Mouse (Mus musculus) forebrain, postnatal 0 days (tissue): Measurements from ENCODE around the gene Phyhd1. TPM values are rescaled to one million over a fixed set of nuclear protein-coding genes. Genes with fewer than 3 reads are reported as not detected.

Experiments
- ATAC-seq: fragments of 200-750 bp; cut with Nextera tagmentation; 2 replicates; pipeline ENCODE4 v1.8.0; 2017; ENCODE audit warnings: mild to moderate bottlenecking, moderate library complexity
- DNase-seq: peaks from one replicate; pipeline ENCODE4 v3.0.0-alpha.2; 2015
- H3K27ac ChIP-seq: fragments of 300-500 bp; sonication (generic); 2 replicates; pipeline ENCODE4 v1.5.1; 2014; ENCODE audit warnings: low read depth, mild to moderate bottlenecking, antibody characterized with exemption, low read length, moderate library complexity, mixed read lengths
- H3K27me3 ChIP-seq: fragments of 300-500 bp; sonication (generic); 2 replicates; pipeline ENCODE4 v1.6.1; 2014; ENCODE audit warnings: mild to moderate bottlenecking, low read length, mixed read lengths; ENCODE audit not compliant: insufficient read depth
- H3K36me3 ChIP-seq: fragments of 300-500 bp; sonication (generic); 2 replicates; pipeline ENCODE4 v1.6.1; 2014; ENCODE audit warnings: mild to moderate bottlenecking, moderate library complexity; ENCODE audit not compliant: insufficient read depth
- H3K4me1 ChIP-seq: fragments of 300-500 bp; sonication (generic); 2 replicates; pipeline ENCODE4 v1.6.1; 2014; ENCODE audit warnings: antibody characterized with exemption; ENCODE audit not compliant: insufficient read depth
- H3K4me2 ChIP-seq: fragments of 300-500 bp; sonication (generic); 2 replicates; pipeline ENCODE4 v1.6.1; 2014; ENCODE audit warnings: low read depth, mild to moderate bottlenecking, moderate library complexity
- H3K4me3 ChIP-seq: fragments of 300-500 bp; sonication (generic); 2 replicates; pipeline ENCODE4 v1.5.1; 2014; ENCODE audit warnings: low read depth, low read length, mixed read lengths
- H3K9ac ChIP-seq: fragments of 300-500 bp; sonication (generic); 2 replicates; pipeline ENCODE4 v1.6.1; 2014; ENCODE audit warnings: mild to moderate bottlenecking
- H3K9me3 ChIP-seq: fragments of 300-500 bp; sonication (generic); 2 replicates; pipeline ENCODE4 v1.6.1; 2016; ENCODE audit warnings: low read length
- CTCF ChIP-seq: sonication (generic); IDR thresholded peaks from 2 replicates; pipeline ENCODE4 v1.5.1; 2016; ENCODE audit warnings: antibody characterized with exemption, control low read depth, low read depth
- WGBS: fragments of 180-500 bp; shearing (Covaris S2); extraction: QIAGEN DNeasy Blood & Tissue Kit; methylation state at CpG from one replicate; pipeline ENCODE4 v1.1.7; 2014; 5-methylcytosine and 5-hydroxymethylcytosine counted together
- polyA plus RNA-seq: library from polyadenylated mRNA; unstranded; fragments of >200 nt; fragmentation: Nextera tagmentation; extraction: Ambion mirVana; gene quantifications from 2 replicates; pipeline ENCODE4 v1.2.1, GENCODE M21; 2015
- total RNA-seq: library from RNA; depleted of rRNA; stranded (reverse); fragments of >200 nt; gene quantifications from 2 replicates; pipeline ENCODE4 v1.2.3, GENCODE M21; 2014

Phyhd1 gene
- total and polyA plus RNA-seq, 2 experiments from 2014 or later, result 5.0 to 15.7 TPM

DNA sequence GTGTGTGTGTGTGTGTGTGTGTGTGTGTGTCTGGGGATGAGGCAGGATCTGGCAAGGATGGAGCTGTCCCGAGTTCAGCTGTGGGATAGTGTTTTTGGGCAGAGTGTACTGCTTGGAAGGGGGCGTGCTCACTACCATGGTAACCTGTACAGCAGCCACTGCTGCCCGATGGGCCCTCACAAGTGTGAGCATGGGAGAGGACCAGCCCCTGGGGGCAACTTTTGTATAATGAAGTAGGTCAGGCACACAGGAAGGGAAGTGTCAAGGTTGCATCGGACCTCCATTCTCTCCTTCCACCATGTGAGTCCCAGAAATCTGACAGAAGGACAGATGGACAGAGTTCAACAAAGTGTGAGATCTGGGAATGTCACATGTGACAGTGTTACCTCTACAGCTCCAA, 18.3 kb upstream of the Phyhd1 start:
- DNase-seq (no peak), ATAC-seq (no peak)
- no peaks in the 10 kb centered on the region for H3K9me3 ChIP-seq
- no peak overlapping the region for H3K27ac ChIP-seq
- no peak overlapping the region for H3K4me3 ChIP-seq
- H3K9ac ChIP-seq, result no peak overlapping the region
- H3K27me3 ChIP-seq, result no peaks in the 10 kb centered on the region
- no peak for TF ChIP-seq CTCF
- 69% methylated on average over 4 of the region's 4 CpGs for WGBS
- peaks cover 48% of the 10 kb centered on the region for H3K36me3 ChIP-seq
- no peak overlapping the region for H3K4me2 ChIP-seq
- H3K4me1 ChIP-seq, result no peaks in the 10 kb centered on the region

DNA sequence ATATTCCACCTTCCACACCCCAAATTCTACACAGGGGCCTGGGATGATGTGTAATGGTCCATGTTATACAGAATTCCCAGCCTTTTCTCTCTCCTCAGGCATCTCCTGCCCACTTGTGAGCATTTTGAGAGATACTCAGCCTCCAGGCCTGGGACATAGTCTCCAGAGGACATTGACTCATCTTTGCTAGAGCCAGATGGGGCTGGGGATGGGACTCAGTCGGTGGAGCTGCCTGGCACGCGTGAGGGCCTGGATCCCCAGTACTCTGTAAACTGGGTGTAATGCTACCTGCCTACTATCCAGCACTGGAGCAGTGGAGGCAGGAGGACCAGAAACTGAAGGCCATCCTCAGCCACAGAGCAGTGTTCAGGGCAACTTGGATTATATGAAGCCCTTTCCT, 16.8 kb upstream of the Phyhd1 start:
- no peak for DNase-seq
- H3K36me3 ChIP-seq, result peaks cover 43% of the 10 kb centered on the region
- no peak overlapping the region for H3K9ac ChIP-seq
- no peaks in the 10 kb centered on the region for H3K9me3 ChIP-seq
- no peak for ATAC-seq
- no peaks in the 10 kb centered on the region for H3K4me1 ChIP-seq
- H3K27me3 ChIP-seq, result no peaks in the 10 kb centered on the region
- no peak overlapping the region for H3K4me2 ChIP-seq
- TF ChIP-seq CTCF, result no peak
- no peak overlapping the region for H3K27ac ChIP-seq
- 91% methylated on average over 3 of the region's 3 CpGs for WGBS
- no peak overlapping the region for H3K4me3 ChIP-seq

DNA sequence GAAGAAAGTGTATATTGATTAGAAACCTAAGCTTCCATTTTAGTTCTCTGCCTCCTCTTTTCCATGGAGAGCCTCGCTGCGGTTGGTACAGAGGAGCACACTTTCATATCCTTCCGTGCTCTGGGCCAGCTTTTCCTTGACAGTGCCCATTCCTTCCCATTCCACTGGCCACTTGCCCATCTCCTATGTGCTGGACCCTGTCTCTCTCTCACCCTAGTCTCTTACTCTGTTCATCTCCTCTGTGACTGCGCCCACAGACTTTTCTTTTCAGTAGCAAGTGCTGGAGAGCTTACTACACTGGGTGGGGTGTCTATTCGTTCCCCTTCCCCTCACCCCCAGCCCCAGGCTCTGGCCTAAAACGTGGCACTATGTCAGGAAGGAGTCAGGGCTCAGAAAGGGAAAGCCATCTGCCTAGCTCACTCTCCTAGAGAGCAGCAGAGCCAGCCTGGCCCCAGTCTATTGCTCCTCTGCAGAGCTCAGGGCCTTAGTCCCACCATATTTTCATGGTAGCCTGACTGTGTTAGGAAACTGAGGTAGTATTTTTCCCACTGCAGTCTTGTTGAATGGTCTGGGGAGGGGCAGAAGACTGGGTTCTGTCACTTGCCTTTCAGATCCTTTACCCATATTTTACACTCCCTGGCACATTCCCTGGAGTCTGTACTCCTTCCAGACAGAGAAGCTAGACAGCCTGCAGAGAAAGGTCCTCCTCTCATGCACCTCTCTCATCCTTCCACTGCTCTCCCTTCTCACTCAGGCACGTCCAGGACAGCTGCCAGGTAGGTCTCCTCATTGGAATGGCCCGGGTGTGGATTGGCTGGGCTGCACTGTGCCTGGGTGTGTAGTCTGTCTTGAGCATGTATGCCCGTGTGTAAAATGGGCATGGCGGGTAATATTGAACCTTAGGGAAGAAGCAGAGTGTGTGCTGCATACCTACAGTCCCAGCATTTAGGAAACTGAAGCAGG, 15.6 kb upstream of the Phyhd1 start:
- no peak overlapping the region for H3K27ac ChIP-seq
- no peaks in the 10 kb centered on the region for H3K9me3 ChIP-seq
- no peak for ATAC-seq
- H3K36me3 ChIP-seq, result peaks cover 45% of the 10 kb centered on the region
- no peak for DNase-seq
- no peaks in the 10 kb centered on the region for H3K4me1 ChIP-seq
- TF ChIP-seq CTCF, result no peak
- no peak overlapping the region for H3K4me2 ChIP-seq
- H3K27me3 ChIP-seq, result no peaks in the 10 kb centered on the region
- no peak overlapping the region for H3K9ac ChIP-seq
- no peak overlapping the region for H3K4me3 ChIP-seq
- WGBS, result 89% methylated on average over 10 of the region's 10 CpGs

DNA sequence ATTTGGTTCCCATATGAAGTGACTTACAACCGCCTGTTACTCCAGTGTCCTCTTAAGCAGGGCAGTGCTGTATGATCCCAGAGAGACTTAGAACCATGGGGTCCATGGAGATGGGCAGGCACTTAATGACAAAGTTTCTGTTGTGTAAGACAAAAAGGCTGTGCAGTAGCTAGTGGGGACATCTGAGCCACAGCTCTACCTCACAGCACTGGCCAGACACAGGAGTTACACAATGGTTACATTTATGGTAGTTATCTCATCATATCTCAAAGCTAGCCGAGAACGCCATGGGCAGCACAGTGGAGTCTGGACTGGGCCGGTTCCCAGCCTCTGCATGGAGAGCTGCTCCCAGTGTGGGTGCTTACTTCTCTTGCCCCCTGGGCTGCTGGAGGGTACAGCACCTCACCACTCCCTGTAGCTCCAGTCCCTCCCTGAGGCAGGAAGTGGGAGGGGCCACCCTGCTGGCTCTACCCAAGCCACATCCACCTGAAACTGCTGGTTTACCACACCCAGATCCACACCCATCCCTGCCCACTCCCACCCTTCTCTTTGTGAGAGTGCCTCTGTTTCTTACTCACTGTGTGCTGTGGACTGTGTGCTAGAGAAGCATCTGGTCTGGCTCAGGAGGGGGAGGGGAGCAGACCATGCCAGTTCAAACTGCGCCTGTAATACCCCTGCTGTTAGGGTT, 14.4 kb upstream of the Phyhd1 start:
- H3K27me3 ChIP-seq, result no peaks in the 10 kb centered on the region
- H3K36me3 ChIP-seq, result peaks cover 56% of the 10 kb centered on the region
- no peak for ATAC-seq
- H3K4me2 ChIP-seq, result no peak overlapping the region
- WGBS, result 87% methylated on average over 5 of the region's 5 CpGs
- H3K9ac ChIP-seq, result no peak overlapping the region
- no peak for DNase-seq
- no peak for TF ChIP-seq CTCF
- H3K4me3 ChIP-seq, result no peak overlapping the region
- H3K4me1 ChIP-seq, result no peaks in the 10 kb centered on the region
- H3K27ac ChIP-seq, result no peak overlapping the region
- H3K9me3 ChIP-seq, result no peaks in the 10 kb centered on the region

DNA sequence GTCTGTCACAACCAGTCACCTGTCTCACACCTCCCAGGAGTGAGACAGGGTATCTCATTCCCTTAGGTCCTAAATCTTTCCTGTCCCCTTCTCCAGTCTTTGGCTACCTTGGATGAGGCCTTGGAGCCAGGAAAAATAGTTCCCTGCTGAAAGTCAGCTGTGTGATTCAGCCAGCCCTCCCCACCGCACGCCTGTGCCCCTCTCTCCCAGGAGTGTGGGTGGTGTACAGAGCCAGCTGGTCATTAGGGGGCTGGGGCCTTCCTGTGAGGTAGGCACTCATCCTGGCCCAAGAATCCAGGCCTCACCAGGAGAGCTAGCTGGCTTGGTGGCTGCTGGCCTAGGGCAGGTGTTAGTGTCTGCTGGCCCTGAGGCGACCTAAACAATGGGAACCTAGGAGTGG, 13.5 kb upstream of the Phyhd1 start:
- no peaks in the 10 kb centered on the region for H3K4me1 ChIP-seq
- peaks cover 66% of the 10 kb centered on the region for H3K36me3 ChIP-seq
- no peaks in the 10 kb centered on the region for H3K27me3 ChIP-seq
- no peak overlapping the region for H3K4me3 ChIP-seq
- H3K9me3 ChIP-seq, result no peaks in the 10 kb centered on the region
- 82% methylated on average over 3 of the region's 3 CpGs for WGBS
- H3K4me2 ChIP-seq, result no peak overlapping the region
- no peak for ATAC-seq
- no peak for DNase-seq
- H3K9ac ChIP-seq, result no peak overlapping the region
- no peak overlapping the region for H3K27ac ChIP-seq
- no peak for TF ChIP-seq CTCF

DNA sequence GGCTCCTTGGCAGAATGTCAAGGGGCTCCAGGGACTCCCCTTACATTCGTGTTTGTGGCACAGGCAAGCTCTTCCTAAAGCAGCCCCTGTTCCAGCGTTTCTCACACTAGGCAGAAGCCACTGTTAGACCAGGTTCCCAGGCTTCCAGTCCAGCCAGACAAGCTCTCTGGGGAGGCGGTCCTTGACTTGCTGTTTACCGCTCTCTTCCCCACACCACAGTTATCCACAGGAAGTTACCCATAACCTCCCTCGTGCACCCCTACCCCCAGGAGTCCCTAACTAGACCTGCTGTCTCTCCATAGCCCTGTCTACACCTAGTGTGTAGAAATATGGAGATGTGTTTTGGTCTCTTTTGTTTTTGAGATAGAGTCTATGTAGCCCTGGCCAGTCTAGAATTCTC, 12.2 kb upstream of the Phyhd1 start:
- Histone ChIP-seq H3K9ac (no peak overlapping the region), H3K4me3 (no peak overlapping the region), H3K4me1 (no peaks in the 10 kb centered on the region), H3K36me3 (peaks cover 71% of the 10 kb centered on the region), H3K4me2 (no peak overlapping the region), H3K27ac (no peak overlapping the region), H3K27me3 (no peaks in the 10 kb centered on the region), H3K9me3 (no peaks in the 10 kb centered on the region)
- DNase-seq, result no peak
- no peak for TF ChIP-seq CTCF
- 85% methylated on average over 5 of the region's 5 CpGs for WGBS
- no peak for ATAC-seq
